In the genomic region with DNA sequence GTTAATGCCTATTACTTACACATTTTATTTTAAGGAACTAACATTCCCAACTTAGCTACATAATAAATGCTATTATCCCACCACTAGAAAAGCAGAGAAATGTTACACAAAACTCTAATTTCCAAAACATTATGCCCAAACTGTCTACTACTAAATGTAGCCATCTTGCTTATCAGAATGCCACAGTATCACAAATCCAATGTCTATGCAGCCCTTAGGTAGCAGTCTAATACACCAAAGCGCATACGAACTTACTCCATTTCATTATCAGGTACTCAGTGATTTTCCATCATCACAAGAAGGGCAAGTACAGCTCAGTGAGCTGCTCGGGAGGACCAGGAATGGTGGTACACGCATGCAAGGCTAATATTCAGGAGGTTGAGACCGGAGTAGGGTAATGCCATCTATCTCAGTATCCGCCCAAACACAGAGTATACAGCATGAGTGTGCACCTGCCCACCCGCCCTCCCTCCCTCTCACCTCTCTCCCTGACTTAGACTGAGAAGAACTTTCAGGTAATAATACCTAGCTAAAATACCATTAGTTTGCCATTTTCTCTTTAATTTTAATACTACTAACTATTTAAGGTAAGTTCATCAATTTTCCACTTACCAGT, we compare ENCODE assay signal across 23 mouse cellular contexts. TPM values are rescaled to one million over a fixed set of nuclear protein-coding genes. Genes with fewer than 3 reads are reported as not detected.
A peak's percentile ranks its signal among the peaks of the same experiment; 100 is the strongest.
DNase-seq lines count a peak whose midpoint lies in the region; ATAC-seq and TF ChIP-seq lines count a peak whose summit lies in the region.
"Had no signal": no experiment of that assay in that cellular context is flagged by ENCODE, and none has a peak within 500 bp of the region (broad histone marks: within the 10 kb centered on the region; RNA-seq: fewer than 3 reads in every experiment).

No protein-coding gene starts in this region.

- 74% methylated on average over 7 of the region's 7 CpGs for WGBS in heart, postnatal 0 days
- WGBS in heart, embryonic 11.5 days (ENCODE audit: insufficient replicate concordance): 80% methylated on average over 7 of the region's 7 CpGs
- WGBS in liver, embryonic 11.5 days: 80% methylated on average over 7 of the region's 7 CpGs
- WGBS in liver, postnatal 0 days (ENCODE audit: insufficient replicate concordance): 73% methylated on average over 7 of the region's 7 CpGs

- H3K9ac ChIP-seq in heart, postnatal 0 days (replicated peaks; ENCODE audit: low read depth, low read length): no peak overlapping the region
- no peak overlapping the region for H3K9ac ChIP-seq in heart, embryonic 11.5 days (ENCODE audit: low read depth, low read length)
- no peak overlapping the region for H3K9ac ChIP-seq in liver, embryonic 11.5 days (ENCODE audit: low read depth, low read length)
- no peak overlapping the region for H3K9ac ChIP-seq in liver, postnatal 0 days (replicated peaks)
- H3K9ac ChIP-seq: forebrain, embryonic 12.5 days; hindbrain, embryonic 13.5 days; kidney, embryonic 15.5 days; midbrain, embryonic 15.5 days; neural tube, embryonic 13.5 days had no signal

- H3K36me3 ChIP-seq in heart, postnatal 0 days (replicated peaks; ENCODE audit: control insufficient read depth, insufficient read depth, low read length): no peaks in the 10 kb centered on the region
- no peaks in the 10 kb centered on the region for H3K36me3 ChIP-seq in heart, embryonic 11.5 days (ENCODE audit: control insufficient read depth, insufficient read depth, low read length)
- no peaks in the 10 kb centered on the region; the same call in 1 of the 2 replicates for H3K36me3 ChIP-seq in liver, embryonic 11.5 days (ENCODE audit: control insufficient read depth, insufficient read depth, low read length)
- H3K36me3 ChIP-seq in liver, postnatal 0 days (replicated peaks; ENCODE audit: insufficient read depth, low read length): no peaks in the 10 kb centered on the region
- H3K36me3 ChIP-seq: forebrain, embryonic 12.5 days; hindbrain, embryonic 13.5 days; midbrain, embryonic 15.5 days; neural tube, embryonic 13.5 days had no signal

- intact Hi-C loops in gastrocnemius, adult 2 months (cut with DNase I): no loop called here
- intact Hi-C loops in gastrocnemius, postnatal 36 days (cut with DNase I): no loop called here

- no peaks in the 10 kb centered on the region for H3K27me3 ChIP-seq in heart, postnatal 0 days (ENCODE audit: control insufficient read depth, insufficient read depth, low read length)
- H3K27me3 ChIP-seq in heart, embryonic 11.5 days (ENCODE audit: control insufficient read depth, insufficient read depth, low read length): no peaks in the 10 kb centered on the region
- no peaks in the 10 kb centered on the region for H3K27me3 ChIP-seq in liver, embryonic 11.5 days (replicated peaks; ENCODE audit: control insufficient read depth, insufficient read depth, low read length)
- no peaks in the 10 kb centered on the region for H3K27me3 ChIP-seq in liver, postnatal 0 days (ENCODE audit: insufficient read depth, low read length)
- H3K27me3 ChIP-seq: forebrain, embryonic 12.5 days; hindbrain, embryonic 13.5 days; kidney, embryonic 15.5 days; midbrain, embryonic 15.5 days; neural tube, embryonic 13.5 days had no signal

- DNase-seq in gastrocnemius, adult 2 months: no peak
- no peak for DNase-seq in gastrocnemius, postnatal 36 days
- no peak for DNase-seq in heart, postnatal 0 days (ENCODE audit: low spot score)
- DNase-seq in liver, embryonic 11.5 days (ENCODE audit: low spot score): peak; percentile 7
- no peak for DNase-seq in liver, postnatal 0 days
- no peak for DNase-seq in cerebellum, adult 9-11 months
- DNase-seq: adrenal gland, postnatal 14 days; cerebellum, adult 9-10 months; kidney, adult 11 months; kidney, postnatal 36 days; layer of hippocampus, postnatal 36 days; lung, adult 18-20 months; lung, postnatal 10 days; retina, postnatal 1 day; right cerebral cortex, postnatal 25 days; spleen, adult 18-20 months had no signal

- TF ChIP-seq EP300 in heart, postnatal 0 days (IDR thresholded peaks at IDR 0.05; ENCODE audit: low read depth): no peak
- TF ChIP-seq EP300 in liver, postnatal 0 days (IDR thresholded peaks at IDR 0.05; ENCODE audit: low read depth): no peak

- ATAC-seq in heart, postnatal 0 days (ENCODE audit: insufficient read depth, low read depth): no peak
- no peak for ATAC-seq in heart, embryonic 11.5 days (replicated peaks; ENCODE audit: insufficient number of reproducible peaks, low FRiP score, low TSS enrichment)
- no peak; the same call in 1 of the 2 replicates for ATAC-seq in liver, embryonic 11.5 days (replicated peaks; ENCODE audit: low FRiP score)
- peak; percentile 71 for ATAC-seq in liver, postnatal 0 days
- ATAC-seq: midbrain, embryonic 15.5 days had no signal

- H3K4me1 ChIP-seq in heart, postnatal 0 days (ENCODE audit: control insufficient read depth, insufficient read depth): peaks cover 45% of the 10 kb centered on the region
- peaks cover 37% of the 10 kb centered on the region for H3K4me1 ChIP-seq in heart, embryonic 11.5 days (ENCODE audit: control insufficient read depth, insufficient read depth, low read length)
- peaks cover 33% of the 10 kb centered on the region for H3K4me1 ChIP-seq in liver, embryonic 11.5 days (replicated peaks; ENCODE audit: control insufficient read depth, insufficient read depth, low read length)
- H3K4me1 ChIP-seq in liver, postnatal 0 days (ENCODE audit: insufficient read depth): peaks cover 22% of the 10 kb centered on the region

- peak overlapping the region; percentile 78 for H3K27ac ChIP-seq in gastrocnemius, adult 2 months
- peak overlapping the region; percentile 73; the same call in 1 of the 2 replicates for H3K27ac ChIP-seq in heart, postnatal 0 days (ENCODE audit: low read depth)
- no peak overlapping the region for H3K27ac ChIP-seq in heart, embryonic 11.5 days (ENCODE audit: low read depth, low read length)
- no peak overlapping the region for H3K27ac ChIP-seq in liver, embryonic 11.5 days (ENCODE audit: low read depth, low read length)
- H3K27ac ChIP-seq in liver, postnatal 0 days (ENCODE audit: low read depth): no peak overlapping the region
- H3K27ac ChIP-seq: forebrain, embryonic 12.5 days; hindbrain, embryonic 13.5 days; kidney, embryonic 15.5 days; midbrain, embryonic 15.5 days; neural tube, embryonic 13.5 days had no signal

- no peaks in the 10 kb centered on the region for H3K9me3 ChIP-seq in heart, postnatal 0 days (replicated peaks; ENCODE audit: control insufficient read depth, low read length)
- no peaks in the 10 kb centered on the region for H3K9me3 ChIP-seq in heart, embryonic 11.5 days (replicated peaks; ENCODE audit: control insufficient read depth, low read length)
- no peaks in the 10 kb centered on the region for H3K9me3 ChIP-seq in liver, embryonic 11.5 days (ENCODE audit: control insufficient read depth, low read length)
- no peaks in the 10 kb centered on the region for H3K9me3 ChIP-seq in liver, postnatal 0 days (ENCODE audit: low read length)
- H3K9me3 ChIP-seq: forebrain, embryonic 12.5 days; hindbrain, embryonic 13.5 days; kidney, embryonic 15.5 days; midbrain, embryonic 15.5 days; neural tube, embryonic 13.5 days had no signal

- peak overlapping the region; percentile 33; the same call in 1 of the 2 replicates for H3K4me2 ChIP-seq in heart, postnatal 0 days (ENCODE audit: low read depth, low read length)
- no peak overlapping the region; the same call in 1 of the 2 replicates for H3K4me2 ChIP-seq in heart, embryonic 11.5 days
- no peak overlapping the region for H3K4me2 ChIP-seq in liver, embryonic 11.5 days
- H3K4me2 ChIP-seq in liver, postnatal 0 days (ENCODE audit: low read depth, low read length): no peak overlapping the region
- H3K4me2 ChIP-seq: forebrain, embryonic 12.5 days; hindbrain, embryonic 13.5 days; kidney, embryonic 15.5 days; midbrain, embryonic 15.5 days; neural tube, embryonic 13.5 days had no signal

- TF ChIP-seq CTCF in gastrocnemius, adult 2 months (IDR thresholded peaks at IDR 0.05): no peak
- TF ChIP-seq CTCF in heart, postnatal 0 days (IDR thresholded peaks at IDR 0.05; ENCODE audit: low read depth): no peak
- no peak for TF ChIP-seq CTCF in liver, postnatal 0 days (IDR thresholded peaks at IDR 0.05; ENCODE audit: low read depth)

- no peak overlapping the region for H3K4me3 ChIP-seq in gastrocnemius, adult 2 months
- H3K4me3 ChIP-seq in heart, postnatal 0 days (ENCODE audit: low read depth, low read length): no peak overlapping the region
- H3K4me3 ChIP-seq in heart, embryonic 11.5 days (ENCODE audit: low read depth, low read length): no peak overlapping the region
- H3K4me3 ChIP-seq in liver, embryonic 11.5 days (ENCODE audit: low read depth, low read length): no peak overlapping the region
- no peak overlapping the region for H3K4me3 ChIP-seq in liver, postnatal 0 days (ENCODE audit: low read depth, low read length)
- H3K4me3 ChIP-seq: forebrain, embryonic 12.5 days; hindbrain, embryonic 13.5 days; kidney, embryonic 15.5 days; midbrain, embryonic 15.5 days; myocyte; neural tube, embryonic 13.5 days had no signal

RNA-seq across cellular contexts. Expression of a gene that starts 28.2 kb away (rescaled TPM):
- total RNA-seq in gastrocnemius, adult 2 months (2021): 10 to 100 TPM in 1 of 2 experiments, 1 to 10 TPM in 1; 8.1 to 11.5 TPM
- 1 to 10 TPM; 7.6 to 8.9 TPM for total RNA-seq in gastrocnemius, postnatal 36 days (2021)
- total RNA-seq in heart, postnatal 0 days (2014; rRNA removed; ENCODE audit: low replicate concordance): 13.2 and 14.1 TPM in 2 replicates
- 12.8 and 13.6 TPM in 2 replicates for polyA plus RNA-seq in heart, postnatal 0 days (2015; fragmentation: Nextera tagmentation; extraction: Ambion mirVana)
- 27.1 and 30.4 TPM in 2 replicates for polyA plus RNA-seq in heart, embryonic 11.5 days (2014; fragmentation: Nextera tagmentation; extraction: Ambion mirVana)
- 21.3 and 23.5 TPM in 2 replicates for polyA plus RNA-seq in liver, embryonic 11.5 days (2014; fragmentation: Nextera tagmentation; extraction: Ambion mirVana)
- 7.7 and 8.0 TPM in 2 replicates for polyA plus RNA-seq in liver, postnatal 0 days (2015; fragmentation: Nextera tagmentation; extraction: Ambion mirVana)

RNA-seq across cellular contexts. Expression of a gene that starts 56.5 kb away (rescaled TPM):
- total RNA-seq in gastrocnemius, adult 2 months (2021): 100 to 1,000 TPM; 112 to 125 TPM
- 100 to 1,000 TPM in 1 of 2 experiments, 10 to 100 TPM in 1; 93.1 to 119 TPM for total RNA-seq in gastrocnemius, postnatal 36 days (2021)
- 154 and 209 TPM in 2 replicates for total RNA-seq in heart, postnatal 0 days (2014; rRNA removed; ENCODE audit: low replicate concordance)
- polyA plus RNA-seq in heart, postnatal 0 days (2015; fragmentation: Nextera tagmentation; extraction: Ambion mirVana): 121 and 129 TPM in 2 replicates
- polyA plus RNA-seq in heart, embryonic 11.5 days (2014; fragmentation: Nextera tagmentation; extraction: Ambion mirVana): 211 and 221 TPM in 2 replicates
- 414 and 416 TPM in 2 replicates for polyA plus RNA-seq in liver, embryonic 11.5 days (2014; fragmentation: Nextera tagmentation; extraction: Ambion mirVana)
- 101 and 105 TPM in 2 replicates for polyA plus RNA-seq in liver, postnatal 0 days (2015; fragmentation: Nextera tagmentation; extraction: Ambion mirVana)

Comparison
In these comparisons a context has a peak if more than half of its experiments do, and no peak if none do; other contexts are left out.
1. H3K27ac ChIP-seq: peak in gastrocnemius, adult 2 months (single experiment) and heart, postnatal 0 days (single experiment); none in heart, embryonic 11.5 days (single experiment), liver, embryonic 11.5 days (single experiment) and liver, postnatal 0 days (single experiment).